Comparison of ENCODE assay signal across 33 mouse cellular contexts in the genomic region with DNA sequence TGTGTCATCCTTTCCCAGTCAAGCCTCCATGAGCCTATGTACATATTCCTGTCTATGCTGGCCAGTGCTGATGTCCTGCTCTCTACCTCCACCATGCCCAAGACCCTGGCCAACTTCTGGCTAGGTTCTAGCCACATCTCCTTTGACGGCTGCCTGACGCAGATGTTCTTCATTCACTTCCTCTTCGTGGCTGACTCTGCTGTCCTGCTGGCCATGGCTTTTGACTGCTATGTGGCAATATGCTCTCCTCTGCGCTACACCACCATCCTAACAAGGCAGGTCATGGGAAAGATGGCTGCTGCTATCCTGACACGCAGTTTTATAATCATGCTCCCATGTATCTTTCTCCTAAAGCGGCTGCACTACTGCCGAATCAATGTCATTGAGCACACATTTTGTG. TPM values are rescaled to one million over a fixed set of nuclear protein-coding genes. Genes with fewer than 3 reads are reported as not detected.
DNase-seq lines count a peak whose midpoint lies in the region; ATAC-seq and TF ChIP-seq lines count a peak whose summit lies in the region.
"Had no signal": no experiment of that assay in that cellular context is flagged by ENCODE, and none has a peak within 500 bp of the region (broad histone marks: within the 10 kb centered on the region; RNA-seq: fewer than 3 reads in every experiment).

No protein-coding gene starts in this region.

- no peak for TF ChIP-seq POLR2A in CH12.LX (IDR thresholded peaks at IDR 0.05; ENCODE audit: low read depth, low read length)

- H3K9me3 ChIP-seq in liver, postnatal 0 days (ENCODE audit: low read length) = no peaks in the 10 kb centered on the region
- H3K9me3 ChIP-seq in liver, embryonic 11.5 days (ENCODE audit: control insufficient read depth, low read length) = no peaks in the 10 kb centered on the region
- no peaks in the 10 kb centered on the region for H3K9me3 ChIP-seq in CH12.LX (replicated peaks; ENCODE audit: low read length)
- no peaks in the 10 kb centered on the region for H3K9me3 ChIP-seq in midbrain, postnatal 0 days (ENCODE audit: low read length)
- H3K9me3 ChIP-seq: embryonic facial prominence, embryonic 13.5 days; limb, embryonic 10.5 days; lung, embryonic 15.5 days; midbrain, embryonic 10.5 days had no signal

- H3K4me2 ChIP-seq in liver, postnatal 0 days (ENCODE audit: low read depth, low read length) = no peak overlapping the region
- H3K4me2 ChIP-seq in liver, embryonic 11.5 days = no peak overlapping the region
- no peak overlapping the region for H3K4me2 ChIP-seq in CH12.LX (ENCODE audit: insufficient read depth, low read depth, poor library complexity, severe bottlenecking)
- no peak overlapping the region for H3K4me2 ChIP-seq in midbrain, postnatal 0 days (ENCODE audit: low read depth, low read length, poor library complexity, severe bottlenecking)
- H3K4me2 ChIP-seq: embryonic facial prominence, embryonic 13.5 days; heart, embryonic 11.5 days; lung, embryonic 15.5 days had no signal

- in situ Hi-C loops in CH12.LX (cut with MboI; ENCODE audit: low pct_ligation_motif_present, low pct_unique_long_range_greater_than_20kb, low sequenced_read_pairs) = no loop called here

- dilution Hi-C loops in CH12.LX (cut with MboI; ENCODE audit: extremely low pct_ligation_motif_present, extremely low pct_unique_long_range_greater_than_20kb, low sequenced_read_pairs) = no loop called here

- TF ChIP-seq EP300 in liver, postnatal 0 days (IDR thresholded peaks at IDR 0.05; ENCODE audit: low read depth) = no peak
- TF ChIP-seq EP300 in CH12.LX (IDR thresholded peaks at IDR 0.05; ENCODE audit: low read length) = no peak

- TF ChIP-seq CTCF in liver, postnatal 0 days (IDR thresholded peaks at IDR 0.05; ENCODE audit: low read depth) = no peak
- no peak for TF ChIP-seq CTCF in CH12.LX (conservative IDR thresholded peaks at IDR 0.05 in 1 of 2, IDR thresholded peaks at IDR 0.05 in 1 of 2; ENCODE audit: low read depth in 2 of 2, low read length in 2 of 2)
- no peak for TF ChIP-seq CTCF in midbrain, postnatal 0 days (IDR thresholded peaks at IDR 0.05)

- ATAC-seq in liver, postnatal 0 days = peak; percentile 62
- ATAC-seq in liver, embryonic 11.5 days (replicated peaks; ENCODE audit: low FRiP score) = no peak
- ATAC-seq in hematopoietic stem cell, adult 5-6 weeks (replicated peaks in 1 of 2; ENCODE audit: insufficient read depth in 1 of 2, low FRiP score in 2 of 2, low TSS enrichment in 1 of 2, low read depth in 1 of 2, poor library complexity in 2 of 2, severe bottlenecking in 2 of 2) = peak; percentile 94 to 96
- no peak for ATAC-seq in midbrain, postnatal 0 days (ENCODE audit: low FRiP score)
- ATAC-seq: activated CD4-positive, CD25-positive, alpha-beta regulatory T cell, adult 4 months; forebrain, embryonic 14.5 days had no signal

- 0 out of 2 replicates have a peak overlapping the region, but pooled peaks have one; percentile 24 for H3K27ac ChIP-seq in liver, postnatal 0 days (ENCODE audit: low read depth)
- H3K27ac ChIP-seq in liver, embryonic 11.5 days (ENCODE audit: low read depth, low read length) = no peak overlapping the region
- no peak overlapping the region for H3K27ac ChIP-seq in CH12.LX (ENCODE audit: insufficient read depth, low read depth)
- H3K27ac ChIP-seq in midbrain, postnatal 0 days (ENCODE audit: low read depth, low read length) = no peak overlapping the region
- H3K27ac ChIP-seq: embryonic facial prominence, embryonic 13.5 days; gastrocnemius, adult 2 months; limb, embryonic 10.5 days; lung, embryonic 15.5 days; midbrain, embryonic 10.5 days had no signal

- H3K79me2 ChIP-seq in CH12.LX (replicated peaks; ENCODE audit: control insufficient read depth, extremely low read depth, insufficient read depth, poor library complexity, severe bottlenecking) = no peaks in the 10 kb centered on the region

- H3K4me1 ChIP-seq in liver, postnatal 0 days (ENCODE audit: insufficient read depth) = no peaks in the 10 kb centered on the region
- H3K4me1 ChIP-seq in liver, embryonic 11.5 days (replicated peaks; ENCODE audit: control insufficient read depth, insufficient read depth, low read length) = no peaks in the 10 kb centered on the region
- H3K4me1 ChIP-seq in CH12.LX (ENCODE audit: control insufficient read depth in 1 of 2, insufficient read depth in 2 of 2) = peaks cover 3 to 13% of the 10 kb centered on the region in 2 experiments; a peak in 3 of 4 replicates
- H3K4me1 ChIP-seq in midbrain, postnatal 0 days (ENCODE audit: insufficient read depth, low read length) = no peaks in the 10 kb centered on the region
- H3K4me1 ChIP-seq: embryonic facial prominence, embryonic 13.5 days; limb, embryonic 10.5 days; lung, embryonic 15.5 days; midbrain, embryonic 10.5 days had no signal

- peak; percentile 20 for DNase-seq in liver, postnatal 0 days
- no peak for DNase-seq in liver, embryonic 11.5 days (ENCODE audit: low spot score)
- DNase-seq in CH12.LX (ENCODE audit: extremely low read depth) = peak; percentile 5
- peak; percentile 26 to 41 for DNase-seq in monocyte, adult 2 months (ENCODE audit: low read depth in 1 of 2, low spot score in 2 of 2)
- DNase-seq in midbrain, postnatal 0 days (ENCODE audit: low spot score) = no peak
- no peak for DNase-seq in thymus, adult 18-20 months
- DNase-seq in urinary bladder, postnatal 10 days (ENCODE audit: low spot score) = no peak
- DNase-seq: adrenal gland, adult 8-10 months; cerebellum, adult 18-20 months; cerebellum, postnatal 14 days; gastrocnemius, adult 2 months; kidney, adult 2 months; kidney, postnatal 10 days; thymus, postnatal 4 days had no signal

- 61% methylated on average over 7 of the region's 7 CpGs for WGBS in liver, postnatal 0 days (ENCODE audit: insufficient replicate concordance)
- 66% methylated on average over 7 of the region's 7 CpGs for WGBS in liver, embryonic 11.5 days
- 96% methylated on average over 7 of the region's 7 CpGs for WGBS in midbrain, postnatal 0 days

- H3K9ac ChIP-seq in liver, postnatal 0 days (replicated peaks) = no peak overlapping the region
- H3K9ac ChIP-seq in liver, embryonic 11.5 days (ENCODE audit: low read depth, low read length) = no peak overlapping the region
- H3K9ac ChIP-seq in CH12.LX (ENCODE audit: insufficient read depth, low read depth) = no peak overlapping the region
- no peak overlapping the region for H3K9ac ChIP-seq in midbrain, postnatal 0 days (replicated peaks; ENCODE audit: low read length, poor library complexity, severe bottlenecking)
- H3K9ac ChIP-seq: embryonic facial prominence, embryonic 13.5 days; lung, embryonic 15.5 days had no signal

- H3K36me3 ChIP-seq in liver, postnatal 0 days (replicated peaks; ENCODE audit: insufficient read depth, low read length) = no peaks in the 10 kb centered on the region
- no peaks in the 10 kb centered on the region for H3K36me3 ChIP-seq in liver, embryonic 11.5 days (ENCODE audit: control insufficient read depth, insufficient read depth, low read length)
- no peaks in the 10 kb centered on the region for H3K36me3 ChIP-seq in CH12.LX (replicated peaks in 1 of 2; ENCODE audit: control insufficient read depth in 1 of 2, insufficient read depth in 1 of 2, low read length in 1 of 2)
- no peaks in the 10 kb centered on the region for H3K36me3 ChIP-seq in midbrain, postnatal 0 days (ENCODE audit: insufficient read depth, low read length)
- H3K36me3 ChIP-seq: embryonic facial prominence, embryonic 13.5 days; limb, embryonic 10.5 days; lung, embryonic 15.5 days; midbrain, embryonic 10.5 days had no signal

- H3K4me3 ChIP-seq in liver, postnatal 0 days (ENCODE audit: low read depth, low read length) = no peak overlapping the region
- no peak overlapping the region for H3K4me3 ChIP-seq in liver, embryonic 11.5 days (ENCODE audit: low read depth, low read length)
- no peak overlapping the region for H3K4me3 ChIP-seq in CH12.LX (replicated peaks in 1 of 3; ENCODE audit: low read depth in 2 of 3, low read length in 2 of 3, poor library complexity in 1 of 3)
- H3K4me3 ChIP-seq in midbrain, postnatal 0 days (ENCODE audit: low read depth, low read length) = no peak overlapping the region
- H3K4me3 ChIP-seq: embryonic facial prominence, embryonic 13.5 days; erythroblast, embryonic 14.5 days; gastrocnemius, adult 2 months; limb, embryonic 10.5 days; lung, embryonic 15.5 days; midbrain, embryonic 10.5 days had no signal

- no peak for TF ChIP-seq RAD21 in CH12.LX (IDR thresholded peaks at IDR 0.05; ENCODE audit: low read depth, low read length)

- H3K27me3 ChIP-seq in liver, postnatal 0 days (ENCODE audit: insufficient read depth, low read length) = no peaks in the 10 kb centered on the region
- H3K27me3 ChIP-seq in liver, embryonic 11.5 days (replicated peaks; ENCODE audit: control insufficient read depth, insufficient read depth, low read length) = no peaks in the 10 kb centered on the region
- no peaks in the 10 kb centered on the region for H3K27me3 ChIP-seq in CH12.LX (replicated peaks)
- H3K27me3 ChIP-seq in midbrain, postnatal 0 days (ENCODE audit: insufficient read depth, low read length) = no peaks in the 10 kb centered on the region
- H3K27me3 ChIP-seq: embryonic facial prominence, embryonic 13.5 days; lung, embryonic 15.5 days had no signal

RNA-seq across cellular contexts. Expression of a gene that starts 10.4 kb away (rescaled TPM):
- not detected in 2 replicates for polyA plus RNA-seq in liver, postnatal 0 days (2015; fragmentation: Nextera tagmentation; extraction: Ambion mirVana)
- not detected in 2 replicates for polyA plus RNA-seq in liver, embryonic 11.5 days (2014; fragmentation: Nextera tagmentation; extraction: Ambion mirVana)
- total RNA-seq in CH12.LX (2012; rRNA removed) (not detected in 2 replicates), CH12.LX (2014; rRNA removed) (not detected in 2 replicates)
- not detected in 2 replicates for polyA plus RNA-seq in CH12.LX (2012; ENCODE audit: insufficient read length, low read depth)
- total RNA-seq in hematopoietic stem cell, adult 5-6 weeks (2017) = not detected in 2 replicates
- total RNA-seq in midbrain, postnatal 0 days (2014; rRNA removed) = not detected in 2 replicates
- polyA plus RNA-seq in midbrain, postnatal 0 days (2015; fragmentation: Nextera tagmentation; extraction: Ambion mirVana) = not detected in 2 replicates
- total RNA-seq: adrenal gland, adult 8-10 months; gastrocnemius, adult 2 months; gastrocnemius, postnatal 4 days; layer of hippocampus, postnatal 14 days; liver, adult 2 months had no signal
- polyA plus RNA-seq: activated CD4-positive, CD25-positive, alpha-beta regulatory T cell, adult 4 months; C2C12; embryonic facial prominence, embryonic 13.5 days; erythroblast, embryonic 14.5 days; forebrain, embryonic 14.5 days; frontal cortex, adult 2 months; heart, embryonic 11.5 days; heart, postnatal 0 days; hindbrain, embryonic 11.5 days; kidney, adult 2 months; limb, embryonic 10.5 days; liver, adult 2 months; lung, embryonic 15.5 days; midbrain, embryonic 10.5 days; neural tube, embryonic 11.5 days; spleen, adult 2 months; stomach, embryonic 14.5 days had no signal

RNA-seq across cellular contexts. Expression of a gene that starts 12.4 kb away (rescaled TPM):
- polyA plus RNA-seq in liver, postnatal 0 days (2015; fragmentation: Nextera tagmentation; extraction: Ambion mirVana) = 0.25 and 0.27 TPM in 2 replicates
- polyA plus RNA-seq in liver, embryonic 11.5 days (2014; fragmentation: Nextera tagmentation; extraction: Ambion mirVana) = 3.6 and 4.2 TPM in 2 replicates
- total RNA-seq in CH12.LX (2012; rRNA removed) (not detected in 2 replicates), CH12.LX (2014; rRNA removed) (not detected in 2 replicates)
- polyA plus RNA-seq in CH12.LX (2012; ENCODE audit: insufficient read length, low read depth) = 0.16 and 0.31 TPM in 2 replicates
- 9.3 and 16.7 TPM in 2 replicates for total RNA-seq in hematopoietic stem cell, adult 5-6 weeks (2017)
- total RNA-seq in midbrain, postnatal 0 days (2014; rRNA removed) = 0.11 and 0.33 TPM in 2 replicates
- 0.49 and 0.75 TPM in 2 replicates for polyA plus RNA-seq in midbrain, postnatal 0 days (2015; fragmentation: Nextera tagmentation; extraction: Ambion mirVana)
- polyA plus RNA-seq: erythroblast, embryonic 14.5 days had no signal

RNA-seq across cellular contexts. Expression of a gene that starts 23.0 kb away (rescaled TPM):
- not detected in 2 replicates for polyA plus RNA-seq in liver, postnatal 0 days (2015; fragmentation: Nextera tagmentation; extraction: Ambion mirVana)
- 0.08 and 0.19 TPM in 2 replicates for polyA plus RNA-seq in liver, embryonic 11.5 days (2014; fragmentation: Nextera tagmentation; extraction: Ambion mirVana)
- not detected in 2 replicates for total RNA-seq in CH12.LX (2012; rRNA removed)
- not detected in 2 replicates for total RNA-seq in CH12.LX (2014; rRNA removed)
- not detected in 2 replicates for polyA plus RNA-seq in CH12.LX (2012; ENCODE audit: insufficient read length, low read depth)
- total RNA-seq in hematopoietic stem cell, adult 5-6 weeks (2017) = not detected in 2 replicates
- total RNA-seq in midbrain, postnatal 0 days (2014; rRNA removed) = not detected in 2 replicates
- polyA plus RNA-seq in midbrain, postnatal 0 days (2015; fragmentation: Nextera tagmentation; extraction: Ambion mirVana) = 0.39 and 0.42 TPM in 2 replicates
- total RNA-seq: gastrocnemius, adult 2 months; gastrocnemius, postnatal 4 days; liver, adult 2 months had no signal
- polyA plus RNA-seq: C2C12; kidney, adult 2 months; liver, adult 2 months; spleen, adult 2 months had no signal

RNA-seq across cellular contexts. Expression of a gene that starts 38.1 kb away (rescaled TPM):
- polyA plus RNA-seq in liver, postnatal 0 days (2015; fragmentation: Nextera tagmentation; extraction: Ambion mirVana) = 2.6 and 2.8 TPM in 2 replicates
- 1.4 and 2.1 TPM in 2 replicates for polyA plus RNA-seq in liver, embryonic 11.5 days (2014; fragmentation: Nextera tagmentation; extraction: Ambion mirVana)
- total RNA-seq in CH12.LX (2012; rRNA removed) (3.8 and 4.5 TPM in 2 replicates), CH12.LX (2014; rRNA removed) (13.4 and 13.8 TPM in 2 replicates)
- polyA plus RNA-seq in CH12.LX (2012; ENCODE audit: insufficient read length, low read depth) = 7.0 and 7.5 TPM in 2 replicates
- total RNA-seq in hematopoietic stem cell, adult 5-6 weeks (2017) = 49.1 and 62.5 TPM in 2 replicates
- 1.9 and 2.4 TPM in 2 replicates for total RNA-seq in midbrain, postnatal 0 days (2014; rRNA removed)
- 0.78 and 0.86 TPM in 2 replicates for polyA plus RNA-seq in midbrain, postnatal 0 days (2015; fragmentation: Nextera tagmentation; extraction: Ambion mirVana)
- polyA plus RNA-seq: C2C12; erythroblast, embryonic 14.5 days had no signal

RNA-seq across cellular contexts. Expression of a gene that starts 41.6 kb away (rescaled TPM):
- not detected in 2 replicates for polyA plus RNA-seq in liver, postnatal 0 days (2015; fragmentation: Nextera tagmentation; extraction: Ambion mirVana)
- polyA plus RNA-seq in liver, embryonic 11.5 days (2014; fragmentation: Nextera tagmentation; extraction: Ambion mirVana) = not detected in 2 replicates
- total RNA-seq in CH12.LX (2012; rRNA removed) = not detected in 2 replicates
- not detected in 2 replicates for total RNA-seq in CH12.LX (2014; rRNA removed)
- polyA plus RNA-seq in CH12.LX (2012; ENCODE audit: insufficient read length, low read depth) = not detected in 2 replicates
- total RNA-seq in hematopoietic stem cell, adult 5-6 weeks (2017) = 2.5 TPM in 1 of 2 replicates, not detected in the other
- total RNA-seq in midbrain, postnatal 0 days (2014; rRNA removed) = not detected in 2 replicates
- polyA plus RNA-seq in midbrain, postnatal 0 days (2015; fragmentation: Nextera tagmentation; extraction: Ambion mirVana) = not detected in 2 replicates
- total RNA-seq: adrenal gland, adult 8-10 months; gastrocnemius, adult 2 months; gastrocnemius, postnatal 4 days; layer of hippocampus, postnatal 14 days; liver, adult 2 months had no signal
- polyA plus RNA-seq: activated CD4-positive, CD25-positive, alpha-beta regulatory T cell, adult 4 months; C2C12; erythroblast, embryonic 14.5 days; forebrain, embryonic 14.5 days; heart, embryonic 11.5 days; heart, postnatal 0 days; hindbrain, embryonic 11.5 days; kidney, adult 2 months; limb, embryonic 10.5 days; liver, adult 2 months; lung, embryonic 15.5 days; midbrain, embryonic 10.5 days; neural tube, embryonic 11.5 days; spleen, adult 2 months; stomach, embryonic 14.5 days had no signal

Comparison
In these comparisons a context has a peak if more than half of its experiments do, and no peak if none do; other contexts are left out.
1. ATAC-seq: peak in liver, postnatal 0 days (single experiment) and hematopoietic stem cell, adult 5-6 weeks (2 of 2); none in liver, embryonic 11.5 days (single experiment) and midbrain, postnatal 0 days (single experiment).
2. DNase-seq: peak in liver, postnatal 0 days (single experiment), CH12.LX (single experiment) and monocyte, adult 2 months (2 of 2); none in liver, embryonic 11.5 days (single experiment), midbrain, postnatal 0 days (single experiment), thymus, adult 18-20 months (0 of 2) and urinary bladder, postnatal 10 days (single experiment).